Mouse (Mus musculus) urinary bladder, postnatal 36 days (tissue): ENCODE measurements around the gene Gcnt3.
"Not testable (repeated sequence)": the region's sequence is repeated elsewhere in the genome, so short reads cannot be mapped to it uniquely, and the experiment has no call there.

Experiments used
- DNase-seq, 2 experiments: peaks; one replicate each; pipeline ENCODE4 v3.0.0; 2022; ENCODE audit warnings: low spot score in 2 of 2, mixed read lengths in 1 of 2

The Gcnt3 gene

DNA sequence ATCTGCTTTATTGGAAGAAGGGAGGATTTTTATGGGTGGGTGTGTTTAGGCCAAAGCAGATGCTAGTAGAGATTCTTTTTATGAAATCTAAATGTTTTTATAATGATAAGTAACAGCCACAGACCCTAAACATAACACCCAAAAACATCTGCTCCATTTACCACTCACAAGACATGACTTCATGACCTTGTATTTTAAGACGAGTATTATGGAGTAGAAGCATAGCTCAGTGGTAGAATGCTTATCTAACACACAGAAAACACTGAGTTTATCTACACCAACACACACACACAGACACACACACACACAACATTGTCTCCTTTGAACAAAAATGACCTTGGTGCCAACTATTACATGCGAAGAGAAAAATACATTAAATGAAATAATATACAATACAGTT lies 7.0 kb upstream of the Gcnt3 start:
- DNase-seq = no peak

DNA sequence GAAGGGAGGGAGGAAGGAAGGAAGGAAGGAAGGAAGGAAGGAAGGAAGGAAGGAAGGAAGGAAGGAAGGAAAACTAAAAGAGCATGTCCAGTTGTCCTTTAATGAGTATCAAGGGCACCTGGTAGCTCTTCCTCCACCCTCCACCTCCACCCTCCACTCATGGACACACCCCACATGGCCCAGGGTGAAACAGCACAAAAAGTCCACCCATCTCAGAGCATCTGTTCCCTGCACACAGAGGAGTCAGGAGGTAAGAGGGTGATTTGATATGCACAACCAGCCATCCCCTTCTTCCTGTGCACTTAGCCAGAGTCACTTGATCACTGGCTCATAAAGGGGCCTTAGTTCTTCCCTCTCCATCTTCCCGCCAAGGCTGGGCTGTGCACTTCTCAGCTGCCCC lies 5.0 kb upstream of the Gcnt3 start:
- DNase-seq = no peak

DNA sequence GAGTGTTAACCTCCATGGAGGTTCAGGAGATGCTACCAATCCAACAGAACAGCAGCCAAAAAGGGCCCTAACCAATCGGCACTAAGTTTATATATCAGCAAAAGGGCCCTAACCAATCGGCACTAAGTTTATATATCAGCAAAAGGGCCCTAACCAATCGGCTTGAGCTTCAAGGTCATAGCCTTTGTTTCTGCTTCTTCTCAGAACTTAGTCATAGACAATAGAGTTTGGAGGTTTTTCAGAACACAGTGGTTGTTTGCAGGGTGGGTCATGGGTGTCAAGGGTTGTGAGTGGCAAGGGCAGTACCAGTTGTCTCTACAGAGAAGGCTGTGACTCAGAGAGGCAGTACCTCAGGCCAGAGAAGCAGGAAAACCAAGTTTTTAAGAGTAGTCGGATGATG lies 4.2 kb upstream of the Gcnt3 start:
- DNase-seq = peak in 1 of 2 experiments; percentile 19

DNA sequence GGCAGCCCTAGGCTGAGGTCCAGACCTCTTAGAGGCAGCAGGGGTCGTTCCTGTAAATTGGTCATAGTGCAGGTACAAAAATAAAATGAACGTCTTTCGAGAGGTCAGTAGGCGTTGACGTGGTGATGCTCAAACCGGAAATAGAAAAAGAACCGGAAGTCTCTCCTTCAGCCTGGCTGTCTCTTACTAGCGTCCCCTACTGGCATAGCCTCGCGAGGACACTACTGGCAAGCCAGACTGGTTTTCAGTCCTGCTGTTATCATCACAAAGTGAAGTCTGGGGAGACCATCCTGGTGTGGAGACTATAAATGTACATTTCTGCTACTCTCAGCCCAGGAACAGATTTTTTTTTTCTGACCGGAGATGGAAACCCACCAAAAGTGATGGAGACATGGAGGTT lies 2.7 kb upstream of the Gcnt3 start:
- DNase-seq = no peak

DNA sequence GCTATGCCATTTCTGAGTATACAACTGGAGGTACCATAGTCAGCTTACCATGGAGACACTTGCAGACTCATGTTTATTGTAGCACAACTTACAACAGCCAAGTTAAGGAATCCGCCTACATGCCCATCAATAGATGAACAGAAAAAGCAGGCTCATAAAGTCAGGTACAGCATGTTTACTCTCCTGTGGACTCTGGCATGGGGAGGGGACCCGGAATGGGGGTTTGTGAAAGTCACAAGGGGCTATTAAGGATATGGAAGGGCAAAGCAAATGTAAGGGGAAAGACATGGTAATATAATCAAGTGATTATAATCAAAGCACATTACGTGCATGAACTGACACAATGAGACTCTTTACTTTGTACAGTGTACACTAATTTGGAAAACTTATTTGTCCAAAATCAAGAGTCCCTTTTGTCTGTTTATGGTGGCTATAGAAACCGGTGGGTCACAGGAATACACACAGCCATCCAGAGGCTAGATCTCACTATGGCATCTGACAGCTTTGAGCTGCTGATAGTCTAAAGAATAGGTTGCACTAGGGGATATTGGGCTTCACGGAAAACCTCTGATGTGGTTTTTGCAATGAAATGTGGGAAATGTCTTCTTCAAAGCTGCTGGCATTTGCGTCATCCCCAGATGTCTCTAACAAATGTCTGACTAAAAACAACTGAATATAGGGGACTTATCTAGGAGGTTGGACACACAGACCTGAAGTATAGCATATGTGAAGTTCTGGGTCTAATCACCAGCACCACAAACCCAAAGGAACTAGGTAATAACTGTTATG lies 1.9 kb upstream of the Gcnt3 start:
- no peak for DNase-seq

DNA sequence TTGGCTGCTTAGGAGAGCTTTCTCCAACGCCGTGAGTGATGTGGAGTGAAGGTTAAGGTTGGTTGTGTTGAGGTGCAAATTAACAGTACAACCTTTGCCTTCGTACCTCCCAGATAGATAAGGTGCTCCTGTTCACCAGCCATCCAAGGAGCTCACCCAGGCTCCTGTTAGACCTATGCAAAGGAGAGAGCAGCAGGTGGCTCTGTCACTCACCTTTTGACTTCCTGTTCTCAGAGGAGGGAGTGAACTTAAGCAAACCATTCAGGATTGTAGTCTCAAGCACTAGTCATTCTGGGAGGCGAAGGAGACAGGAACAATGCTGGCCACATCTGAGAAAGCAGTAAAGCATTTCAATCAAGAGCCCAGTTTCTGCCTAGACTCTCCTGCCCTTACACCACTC lies 1.2 kb downstream of the Gcnt3 start:
- DNase-seq = peak in 1 of 2 experiments; percentile 22

DNA sequence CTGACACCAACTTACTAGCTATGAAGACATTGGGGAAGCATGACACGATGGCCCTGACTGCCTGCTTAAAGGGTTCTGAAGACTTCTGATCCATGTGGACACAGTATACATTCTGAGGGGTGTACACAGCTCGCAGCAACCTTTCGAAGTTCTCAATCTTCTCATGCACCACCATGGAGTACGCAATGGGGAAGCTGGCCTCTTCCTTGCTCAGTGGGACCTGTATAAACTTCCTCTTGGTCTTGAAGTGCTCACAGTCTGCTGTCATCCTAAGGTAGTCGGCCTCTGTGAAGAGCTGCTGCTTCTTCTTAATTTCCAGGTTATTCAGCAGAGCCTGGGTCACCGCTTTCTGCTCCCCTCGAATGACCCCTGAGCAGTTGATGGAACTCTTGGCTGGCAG lies 3.2 kb downstream of the Gcnt3 start:
- DNase-seq = no peak

DNA sequence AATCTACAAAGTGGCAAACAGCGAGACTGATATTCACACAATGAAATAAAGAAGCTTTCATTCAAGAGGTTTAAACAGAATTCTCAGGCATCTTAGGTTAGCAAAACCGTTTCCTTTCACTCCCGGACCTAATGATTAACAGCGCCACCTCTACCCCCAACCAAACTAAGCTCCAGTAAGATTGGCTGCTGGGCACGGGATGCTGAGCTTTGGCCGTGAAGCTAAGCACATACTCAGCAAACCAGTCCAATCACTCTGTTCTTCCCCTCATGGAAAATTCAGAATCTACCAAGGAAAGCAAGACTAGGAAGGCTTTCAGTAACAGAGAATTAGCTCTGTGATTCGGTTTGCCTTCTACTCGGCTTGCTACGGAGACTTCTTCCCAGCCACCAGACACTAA lies 4.8 kb downstream of the Gcnt3 start:
- DNase-seq = no peak

DNA sequence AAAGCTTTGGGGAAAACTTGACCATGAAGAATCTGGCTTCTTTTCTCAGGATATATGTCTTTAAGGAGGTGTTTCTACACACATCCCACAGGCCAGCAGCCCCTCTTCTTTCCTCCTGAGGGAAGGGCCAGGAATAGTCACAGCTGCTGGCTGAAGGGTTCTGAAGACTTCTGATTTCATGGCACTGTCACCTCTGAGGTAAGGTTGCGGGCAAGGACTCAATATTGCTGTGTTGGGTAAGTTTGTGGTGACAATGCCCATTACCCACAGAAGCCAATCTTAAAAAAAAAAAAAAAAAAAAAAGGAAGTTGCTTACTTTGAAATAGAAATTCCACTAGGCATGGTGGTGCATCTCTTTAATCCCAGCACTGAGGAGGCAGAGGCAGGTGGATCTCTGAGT lies 5.7 kb downstream of the Gcnt3 start:
- DNase-seq = no peak

DNA sequence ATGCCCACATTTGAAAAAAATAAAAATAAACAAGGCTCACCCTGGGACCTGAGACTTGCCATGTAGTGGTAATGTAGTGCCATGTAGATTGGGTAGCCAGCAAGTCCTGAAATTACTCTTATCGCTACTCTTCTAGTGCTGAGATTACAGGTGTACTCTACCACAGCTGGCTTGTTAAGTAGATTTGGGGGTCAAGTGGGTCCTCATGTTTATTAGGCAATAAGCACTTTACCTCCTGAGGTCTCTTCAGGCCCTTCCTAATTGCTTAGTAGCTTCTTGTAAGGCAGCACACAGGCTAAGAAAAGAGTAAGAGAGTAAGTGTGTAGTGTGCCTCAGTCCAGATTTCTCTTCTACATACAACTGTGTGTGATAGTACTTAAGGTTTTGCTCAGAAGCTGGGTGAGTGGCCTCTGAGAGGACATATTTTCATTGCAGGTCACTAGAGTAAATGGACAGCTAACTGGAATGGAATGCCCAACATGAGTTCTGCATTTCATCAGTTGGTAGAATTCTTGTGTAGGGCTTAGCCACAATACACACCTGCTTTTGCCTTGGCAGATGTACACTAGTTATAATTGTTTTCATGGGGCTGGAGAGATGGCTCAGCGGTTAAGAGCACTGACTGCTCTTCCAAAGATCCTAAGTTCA lies 12.4 kb downstream of the Gcnt3 start:
- DNase-seq = no peak

DNA sequence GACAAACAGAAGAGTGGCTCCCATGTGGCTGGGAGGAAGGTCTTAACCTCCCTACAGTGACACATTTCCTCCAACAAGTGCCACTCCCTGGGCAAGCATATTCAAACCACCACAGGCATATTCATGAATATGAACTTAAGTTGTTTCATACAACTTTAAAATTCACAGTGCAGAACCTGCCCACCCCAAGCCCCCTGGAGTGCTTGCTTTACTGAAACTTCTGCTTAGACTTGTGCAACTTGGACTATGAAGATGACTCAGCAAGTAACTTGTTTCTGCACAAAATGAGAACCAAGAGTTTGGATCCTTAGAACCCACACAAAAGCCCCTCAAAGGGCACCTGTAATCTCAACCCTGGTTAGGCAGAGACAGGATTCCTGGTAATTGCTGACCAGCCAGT lies 13.2 kb downstream of the Gcnt3 start:
- no peak for DNase-seq

DNA sequence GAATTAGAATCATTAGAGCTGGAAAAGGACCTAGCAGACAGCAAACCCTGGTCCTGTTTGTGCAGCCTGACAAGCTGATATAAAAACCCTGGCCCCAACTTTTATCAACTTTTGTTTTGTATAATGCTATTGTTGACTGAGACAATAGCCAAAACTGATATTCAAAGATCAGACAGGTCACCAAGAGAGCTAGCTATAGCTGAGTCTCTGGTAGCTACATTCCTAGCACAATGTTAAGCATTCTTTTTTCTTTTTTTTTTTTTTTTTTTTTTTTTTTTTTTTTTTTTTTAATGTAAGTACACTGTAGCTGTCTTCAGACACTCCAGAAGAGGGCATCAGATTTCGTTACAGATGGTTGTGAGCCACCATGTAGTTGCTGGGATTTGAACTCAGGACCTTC lies 14.3 kb downstream of the Gcnt3 start:
- not testable (repeated sequence) for DNase-seq

DNA sequence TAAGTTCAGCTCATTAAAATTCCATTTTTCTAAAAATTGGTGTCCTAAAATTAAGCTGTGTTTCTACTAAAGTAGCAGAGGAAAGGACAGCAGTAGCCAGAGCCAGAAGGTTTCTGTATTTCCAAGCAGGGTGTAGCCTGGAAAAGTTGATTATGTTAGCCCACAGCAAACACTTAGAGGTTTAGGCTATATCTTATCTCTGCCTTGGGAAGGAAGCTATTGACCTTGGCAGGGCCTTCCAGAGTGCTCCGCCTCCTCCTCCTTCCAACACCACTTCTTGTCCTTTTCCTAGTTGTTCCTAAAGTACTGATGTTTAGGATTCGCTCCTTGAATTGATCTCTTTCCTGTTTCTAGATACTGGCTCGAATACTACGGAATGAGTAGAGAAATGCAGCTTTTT lies 15.8 kb downstream of the Gcnt3 start:
- no peak for DNase-seq

DNA sequence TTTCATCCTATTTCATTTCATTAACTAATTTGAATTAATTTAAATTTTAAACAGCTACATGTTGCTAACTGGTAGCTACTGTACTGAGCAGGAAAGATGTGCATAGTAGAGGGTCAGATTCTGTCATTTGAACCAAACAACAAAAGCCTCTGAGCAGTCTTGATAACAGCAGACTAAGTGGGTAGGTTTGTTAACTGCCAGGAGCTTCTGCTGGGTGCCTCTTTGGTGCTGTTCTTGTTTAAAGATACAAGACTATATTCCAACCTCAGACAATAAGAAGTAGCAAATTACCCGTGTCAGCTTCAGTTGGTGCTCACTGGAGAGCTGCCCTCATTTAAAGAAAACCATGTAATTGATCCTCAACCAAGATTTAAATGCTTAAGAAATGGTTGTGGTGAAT lies 16.3 kb downstream of the Gcnt3 start:
- no peak for DNase-seq

DNA sequence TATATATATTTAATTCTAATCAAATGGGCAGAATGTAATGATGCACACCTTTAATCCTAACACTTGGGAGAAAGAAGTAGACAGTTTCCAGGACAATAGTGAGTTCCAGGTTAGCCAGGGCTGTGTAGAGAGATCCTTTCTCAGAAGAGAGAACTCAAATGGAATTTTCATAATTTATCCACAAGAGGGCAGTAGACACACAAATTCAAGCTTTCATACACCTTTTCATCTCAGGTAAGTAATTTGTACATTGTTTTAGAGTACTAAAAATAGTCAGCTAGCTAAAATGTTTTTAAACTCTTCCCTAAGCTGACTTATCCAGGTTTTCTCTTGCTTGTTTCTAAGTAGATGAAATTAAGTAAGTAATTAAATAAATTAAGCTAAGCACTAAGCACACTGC lies 19.0 kb downstream of the Gcnt3 start:
- no peak for DNase-seq

DNA sequence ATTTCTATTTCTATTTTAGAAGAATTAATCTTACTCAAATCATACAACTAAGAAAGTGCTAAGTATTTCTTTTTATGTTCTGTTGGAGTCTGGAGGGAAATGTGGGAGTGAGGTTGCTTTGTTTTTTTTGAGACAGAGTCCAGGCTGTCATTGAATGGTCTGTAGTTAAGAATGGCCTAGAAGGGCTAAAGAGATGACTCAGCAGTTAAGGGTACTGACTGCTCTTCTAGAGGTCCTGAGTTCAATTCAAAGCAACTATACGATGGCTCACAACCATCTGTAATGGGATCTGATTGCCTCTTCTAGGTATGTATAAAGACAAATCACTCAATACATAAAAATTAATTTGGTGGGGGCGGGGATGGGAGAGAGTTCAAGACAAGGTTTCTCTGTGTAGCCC lies 22.3 kb downstream of the Gcnt3 start:
- no peak for DNase-seq

DNA sequence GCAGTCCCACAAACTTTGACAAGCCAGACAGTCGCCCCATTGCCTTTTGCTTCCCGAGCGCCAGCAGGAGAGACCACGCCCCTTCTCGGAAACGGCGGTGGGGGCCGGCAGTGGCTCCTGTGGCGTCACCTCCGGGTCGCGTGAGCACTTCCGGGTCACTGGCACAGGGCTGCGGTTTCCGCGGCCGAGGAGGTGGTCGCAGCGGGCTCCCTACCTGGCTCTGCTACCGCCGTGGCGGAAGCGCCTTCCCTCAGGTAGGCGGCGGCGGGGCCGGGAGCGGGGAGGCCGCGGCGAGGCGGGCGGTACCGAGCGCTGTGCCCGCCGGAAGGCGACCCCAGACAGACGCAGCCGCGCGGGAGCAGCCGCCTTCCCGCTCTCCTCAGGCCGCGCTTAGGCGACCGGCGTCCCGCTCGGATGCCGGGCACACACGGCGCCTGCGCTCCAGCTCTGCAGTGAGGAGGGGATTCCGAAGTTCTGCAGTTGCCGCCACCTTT lies 25.4 kb downstream of the Gcnt3 start, which contains the start of gene Gtf2a2:
Gene Gtf2a2 (plus strand): TSS at position 143 of the 494 bp plus-strand sequence.
- DNase-seq = peak; percentile 90 to 91

DNA sequence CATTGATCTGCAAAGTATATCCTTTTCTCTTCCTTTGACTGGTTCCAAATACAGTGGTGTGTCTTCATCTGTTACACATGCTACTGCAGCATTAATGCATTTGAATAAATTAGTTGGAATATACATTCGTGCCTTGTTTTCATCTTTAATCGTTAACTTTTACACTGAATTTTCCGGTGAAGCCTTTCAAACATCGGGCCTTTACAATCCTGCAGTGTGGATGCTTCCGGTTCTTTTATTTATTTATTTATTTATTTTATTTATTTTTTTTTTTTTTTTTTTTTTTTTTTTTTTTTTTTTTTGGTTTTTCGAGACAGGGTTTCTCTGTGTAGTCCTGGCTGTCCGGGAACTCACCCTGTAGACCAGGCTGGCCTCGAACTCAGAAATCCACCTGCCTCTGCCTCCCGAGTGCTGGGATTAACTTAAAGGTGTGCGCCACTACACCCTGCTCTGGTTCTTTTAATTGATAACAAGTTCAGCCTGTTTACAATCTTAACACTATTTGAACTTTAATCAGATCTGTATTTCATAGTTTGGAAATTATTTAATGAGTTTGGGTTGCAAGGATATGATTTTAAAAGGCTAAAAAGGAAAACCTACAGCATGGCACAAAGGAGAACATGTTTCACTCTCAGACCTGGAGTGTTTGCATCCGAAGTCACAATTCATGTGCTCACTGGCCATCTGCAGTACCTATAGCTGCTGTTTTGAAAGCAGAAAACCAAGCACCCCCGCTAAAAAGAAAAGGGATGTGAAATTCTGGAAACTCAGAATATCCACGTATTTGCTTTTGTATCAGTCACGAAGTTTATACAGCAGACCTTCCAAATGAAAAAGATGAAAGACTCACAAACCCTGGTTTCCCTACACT lies 26.1 kb downstream of the Gcnt3 start:
- DNase-seq = no peak

DNA sequence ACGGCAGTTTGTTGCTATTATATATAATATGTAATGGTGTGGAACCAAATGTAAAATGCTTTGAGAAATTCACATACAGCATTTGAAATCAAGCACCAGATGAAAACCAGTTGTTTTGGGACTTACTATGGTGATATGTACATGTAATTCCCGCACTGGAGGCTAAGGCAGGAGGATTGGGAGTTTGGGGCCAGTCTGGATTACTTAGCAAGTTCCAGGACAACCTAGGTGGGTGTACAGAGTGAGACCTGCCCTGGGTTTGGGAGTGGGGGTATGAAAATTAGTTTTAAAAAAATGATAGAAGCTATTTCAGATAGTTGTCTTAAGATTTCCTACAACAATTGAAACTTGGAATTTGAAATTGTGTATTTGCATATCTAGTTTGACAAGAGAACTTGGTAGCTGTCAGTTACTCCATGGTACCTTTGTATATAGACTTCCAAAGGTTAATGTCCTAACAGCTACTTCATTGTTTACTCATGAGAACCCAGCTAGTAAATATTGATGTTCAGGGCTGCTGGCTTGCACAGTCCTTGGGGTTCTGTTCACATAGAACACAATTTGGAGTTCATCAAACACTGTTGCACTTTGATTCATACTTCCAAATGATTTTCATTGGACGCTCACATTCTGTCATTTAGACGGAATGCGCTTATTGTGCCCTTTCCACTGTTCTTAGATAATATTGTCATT lies 27.0 kb downstream of the Gcnt3 start:
- no peak for DNase-seq

DNA sequence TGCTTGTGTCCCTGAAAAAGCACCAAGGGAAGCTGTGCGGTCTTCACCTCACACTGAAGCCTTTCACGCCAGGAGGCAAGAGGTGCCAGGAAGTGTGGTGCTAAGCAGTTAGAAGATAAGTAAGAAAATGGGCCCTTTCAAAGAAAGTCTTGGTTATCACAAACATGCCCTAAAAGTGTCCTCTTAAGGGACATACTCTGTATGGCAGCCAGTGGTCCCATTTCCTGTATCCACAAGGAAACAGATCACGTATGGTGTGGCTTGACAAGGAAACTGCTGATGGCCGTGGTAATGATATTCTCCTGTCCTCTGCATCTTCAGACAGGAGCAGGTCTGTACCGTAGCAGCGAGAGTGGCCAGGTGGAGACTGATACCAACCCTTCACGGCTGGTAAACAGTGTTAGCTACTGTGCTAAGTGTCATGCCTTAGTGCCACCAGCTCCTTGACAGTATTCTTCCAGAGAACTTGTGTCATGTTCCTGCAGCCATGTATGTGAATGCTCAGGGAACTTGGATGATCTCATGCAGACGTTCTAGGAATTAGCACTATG lies 28.1 kb downstream of the Gcnt3 start:
- no peak for DNase-seq

DNA sequence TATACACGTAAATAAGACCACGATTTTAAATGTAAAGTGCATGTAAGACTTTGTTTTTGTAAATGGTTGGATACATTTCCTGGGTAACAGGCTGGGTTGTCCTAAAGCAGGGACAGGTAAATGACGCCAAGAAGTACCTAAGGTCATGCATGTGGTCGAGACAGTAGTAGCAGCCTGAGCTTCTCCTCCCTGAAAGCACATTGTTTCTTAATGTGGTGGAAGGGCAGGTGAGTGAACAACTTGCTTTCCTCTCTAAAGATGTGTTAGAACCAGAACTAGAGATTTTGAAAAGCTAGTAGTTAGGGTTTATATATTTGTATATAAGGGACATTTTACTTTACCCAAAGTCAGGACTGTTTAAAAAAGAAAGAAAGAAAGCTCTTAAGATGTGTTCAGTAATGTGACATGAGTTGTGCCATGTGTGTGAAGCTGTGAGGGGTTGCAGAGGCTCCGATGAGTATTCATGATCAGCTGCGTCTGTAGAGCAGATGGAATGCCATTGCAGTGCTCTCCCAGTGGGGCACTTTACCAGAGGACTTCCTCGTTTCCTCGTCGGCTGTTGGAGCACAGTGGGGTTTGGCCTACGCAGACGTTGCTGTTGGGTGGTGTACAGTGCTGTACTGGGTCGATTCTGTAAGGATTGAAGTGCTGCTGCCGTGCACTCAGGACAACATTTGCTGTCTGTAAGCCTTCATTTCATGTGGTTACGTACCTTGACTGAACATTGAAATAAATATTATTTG lies 30.2 kb downstream of the Gcnt3 start:
- no peak for DNase-seq
